Mouse (Mus musculus) central nervous system, embryonic 11.5 days (tissue): Measurements from ENCODE around the gene Shc4. TPM values are rescaled to one million over a fixed set of nuclear protein-coding genes. Genes with fewer than 3 reads are reported as not detected.

ENCODE experiments used
- polyA plus RNA-seq: library from polyadenylated mRNA; depleted of rRNA; stranded (reverse); fragments of >200 nt; gene quantifications from 2 replicates; pipeline ENCODE4 v1.2.3, GENCODE M21; 2012; rRNA removed

Gene Shc4
- polyA plus RNA-seq, result 1.0 and 1.7 TPM in 2 replicates

GRCm38 (mm10) chr2:125724086-125724430 lies at the start of gene Shc4:
Gene Shc4, minus strand, starts transcription at chr2:125724148.

GRCm38 (mm10) chr2:125672957-125673631 lies 50.9 kb downstream of the Shc4 start, which contains the start of gene Eid1:
Gene Eid1, plus strand, starts transcription at chr2:125673095.

GRCm38 (mm10) chr2:125624837-125625351 lies 99.1 kb downstream of the Shc4 start, which contains the start of gene Cep152:
Gene Cep152, minus strand, starts transcription at chr2:125625113.

Other genes with a start within 250 kb of the Shc4 start
- 0.10 and 0.15 TPM in 2 replicates for gene Gm9913, start 219.1 kb downstream of the Shc4 start, polyA plus RNA-seq
- gene Fbn1, start 216.2 kb downstream of the Shc4 start, polyA plus RNA-seq, result 9.7 and 13.4 TPM in 2 replicates
- gene Cep152, start 99.0 kb downstream of the Shc4 start, polyA plus RNA-seq, result 9.9 and 14.1 TPM in 2 replicates
- 184 and 265 TPM in 2 replicates for gene Eid1, start 51.1 kb downstream of the Shc4 start, polyA plus RNA-seq
- gene Secisbp2l, start 58.7 kb upstream of the Shc4 start, polyA plus RNA-seq, result 15.1 and 18.5 TPM in 2 replicates
- 18.5 and 27.1 TPM in 2 replicates for gene Galk2, start 135.0 kb upstream of the Shc4 start, polyA plus RNA-seq
- gene Cops2, start 135.0 kb upstream of the Shc4 start, polyA plus RNA-seq, result 94.9 and 111 TPM in 2 replicates